9 mouse cellular contexts compared by ENCODE assay signal in the genomic region with DNA sequence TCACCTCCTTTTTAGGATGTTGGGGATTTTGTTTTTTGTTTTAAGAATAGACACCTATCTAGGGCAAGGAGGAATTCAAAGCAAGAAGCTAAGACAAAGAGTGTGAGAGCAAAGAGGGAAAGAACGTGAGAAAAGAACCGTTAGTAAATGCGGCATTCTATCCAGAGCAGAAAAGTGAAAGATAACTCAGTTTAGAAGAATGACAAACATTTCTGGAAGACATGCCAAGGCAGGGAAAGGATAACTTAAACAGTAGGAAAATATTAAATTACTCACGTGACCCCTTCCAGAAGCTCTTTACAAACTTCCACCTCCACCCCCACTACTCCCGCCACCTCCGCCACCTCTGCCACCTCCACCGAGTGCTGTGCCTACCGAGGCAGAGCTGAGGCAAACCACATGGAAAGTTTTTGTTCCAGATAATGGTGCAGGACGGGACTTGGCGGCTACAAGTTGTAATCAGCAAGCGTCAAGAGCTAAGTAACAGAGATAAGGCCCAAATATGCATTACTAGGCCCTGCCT. TPM values are rescaled to one million over a fixed set of nuclear protein-coding genes. Genes with fewer than 3 reads are reported as not detected.
DNase-seq lines count a peak whose midpoint lies in the region; ATAC-seq and TF ChIP-seq lines count a peak whose summit lies in the region.
"Had no signal": no experiment of that assay in that cellular context is flagged by ENCODE, and none has a peak within 500 bp of the region (broad histone marks: within the 10 kb centered on the region; RNA-seq: fewer than 3 reads in every experiment).

No protein-coding gene starts in this region.

- no peaks in the 10 kb centered on the region for H3K9me3 ChIP-seq in kidney, postnatal 0 days (replicated peaks; ENCODE audit: low read length)
- no peaks in the 10 kb centered on the region for H3K9me3 ChIP-seq in intestine, embryonic 15.5 days
- H3K9me3 ChIP-seq in midbrain, embryonic 16.5 days (replicated peaks; ENCODE audit: control insufficient read depth, low read length, poor library complexity, severe bottlenecking), result no peaks in the 10 kb centered on the region

- H3K4me2 ChIP-seq in kidney, postnatal 0 days (ENCODE audit: low read length), result no peak overlapping the region
- 0 out of 2 replicates have a peak overlapping the region, but pooled peaks have one; percentile 13 for H3K4me2 ChIP-seq in intestine, embryonic 15.5 days (replicated peaks)
- no peak overlapping the region for H3K4me2 ChIP-seq in midbrain, embryonic 16.5 days (ENCODE audit: low read length)

- H3K4me1 ChIP-seq in kidney, postnatal 0 days (replicated peaks; ENCODE audit: insufficient read depth, low read length), result peaks cover 14% of the 10 kb centered on the region
- peaks cover 37% of the 10 kb centered on the region for H3K4me1 ChIP-seq in intestine, embryonic 15.5 days (replicated peaks)
- H3K4me1 ChIP-seq in midbrain, embryonic 16.5 days (ENCODE audit: control insufficient read depth, insufficient read depth, low read length), result peaks cover 5% of the 10 kb centered on the region; the same call in 1 of the 2 replicates

- no peaks in the 10 kb centered on the region for H3K36me3 ChIP-seq in kidney, postnatal 0 days (ENCODE audit: insufficient read depth, low read length)
- H3K36me3 ChIP-seq in intestine, embryonic 15.5 days, result no peaks in the 10 kb centered on the region
- no peaks in the 10 kb centered on the region for H3K36me3 ChIP-seq in midbrain, embryonic 16.5 days (ENCODE audit: control insufficient read depth, insufficient read depth, low read length)

- ATAC-seq in kidney, postnatal 0 days (replicated peaks; ENCODE audit: low FRiP score, low read depth), result no peak
- peak; percentile 82 for ATAC-seq in erythroblast, adult 5-6 weeks (replicated peaks; ENCODE audit: low FRiP score, poor library complexity, severe bottlenecking)
- ATAC-seq in intestine, embryonic 15.5 days, result peak; percentile 16; the same call in 1 of the 2 replicates
- ATAC-seq in midbrain, embryonic 16.5 days, result no peak

- H3K27ac ChIP-seq in kidney, postnatal 0 days, result peak overlapping the region; percentile 25; the same call in 1 of the 2 replicates
- H3K27ac ChIP-seq in intestine, embryonic 15.5 days, result peak overlapping the region; percentile 19; the same call in 1 of the 2 replicates
- peak overlapping the region; percentile 32; the same call in 1 of the 2 replicates for H3K27ac ChIP-seq in midbrain, embryonic 16.5 days (ENCODE audit: low read length)

- WGBS in kidney, postnatal 0 days, result 45% methylated on average over 11 of the region's 11 CpGs
- 39% methylated on average over 11 of the region's 11 CpGs for WGBS in intestine, embryonic 15.5 days
- 87% methylated on average over 11 of the region's 11 CpGs for WGBS in midbrain, embryonic 16.5 days

- no peak for DNase-seq in kidney, postnatal 0 days (ENCODE audit: low spot score)
- no peak for DNase-seq in kidney, postnatal 10 days
- DNase-seq in embryo, embryonic 9.5 days (ENCODE audit: extremely low spot score), result no peak
- DNase-seq in natural killer cell, adult 2 months (ENCODE audit: low spot score in 2 of 2), result no peak
- no peak for DNase-seq in retina, postnatal 1 day
- DNase-seq: gastrocnemius, postnatal 36 days had no signal

- no peak overlapping the region for H3K9ac ChIP-seq in kidney, postnatal 0 days (ENCODE audit: low read depth, low read length)
- H3K9ac ChIP-seq in intestine, embryonic 15.5 days, result no peak overlapping the region
- no peak overlapping the region for H3K9ac ChIP-seq in midbrain, embryonic 16.5 days (ENCODE audit: low read depth, low read length)

- no peak for TF ChIP-seq CTCF in kidney, postnatal 0 days (IDR thresholded peaks at IDR 0.05; ENCODE audit: low read depth)

- H3K27me3 ChIP-seq in kidney, postnatal 0 days (ENCODE audit: insufficient read depth, low read length), result no peaks in the 10 kb centered on the region
- H3K27me3 ChIP-seq in intestine, embryonic 15.5 days (replicated peaks), result no peaks in the 10 kb centered on the region
- no peaks in the 10 kb centered on the region for H3K27me3 ChIP-seq in midbrain, embryonic 16.5 days (ENCODE audit: control insufficient read depth, insufficient read depth, low read depth, low read length)

- no peak overlapping the region for H3K4me3 ChIP-seq in kidney, postnatal 0 days (replicated peaks; ENCODE audit: low read depth, low read length)
- H3K4me3 ChIP-seq in intestine, embryonic 15.5 days (replicated peaks), result no peak overlapping the region
- no peak overlapping the region for H3K4me3 ChIP-seq in midbrain, embryonic 16.5 days (ENCODE audit: low read depth, low read length)

RNA-seq across cellular contexts. Expression of a gene that starts 11.5 kb away (rescaled TPM):
- 14.1 and 14.9 TPM in 2 replicates for polyA plus RNA-seq in kidney, postnatal 0 days (2015; fragmentation: Nextera tagmentation; extraction: Ambion mirVana)
- 4.4 and 7.5 TPM in 2 replicates for total RNA-seq in erythroblast, adult 5-6 weeks (2015; ENCODE audit: low replicate concordance)
- 2.0 and 2.5 TPM in 2 replicates for total RNA-seq in erythroblast, adult 5-6 weeks (2017; ENCODE audit: low replicate concordance)
- polyA plus RNA-seq in intestine, embryonic 15.5 days (2015; fragmentation: Nextera tagmentation; extraction: Ambion mirVana), result 13.5 and 14.3 TPM in 2 replicates
- polyA plus RNA-seq in midbrain, embryonic 16.5 days (2015; fragmentation: Nextera tagmentation; extraction: Ambion mirVana), result 6.4 and 7.6 TPM in 2 replicates

Comparison
In these comparisons a context has a peak if more than half of its experiments do, and no peak if none do; other contexts are left out.
1. ATAC-seq: peak in erythroblast, adult 5-6 weeks (single experiment) and intestine, embryonic 15.5 days (single experiment); none in kidney, postnatal 0 days (single experiment) and midbrain, embryonic 16.5 days (single experiment).
2. Peak in every context shown above with its lines, with median percentiles within 50 percentile points of each other: H3K27ac ChIP-seq.